Mouse (Mus musculus): ENCODE data around the gene Utp4.

DNA sequence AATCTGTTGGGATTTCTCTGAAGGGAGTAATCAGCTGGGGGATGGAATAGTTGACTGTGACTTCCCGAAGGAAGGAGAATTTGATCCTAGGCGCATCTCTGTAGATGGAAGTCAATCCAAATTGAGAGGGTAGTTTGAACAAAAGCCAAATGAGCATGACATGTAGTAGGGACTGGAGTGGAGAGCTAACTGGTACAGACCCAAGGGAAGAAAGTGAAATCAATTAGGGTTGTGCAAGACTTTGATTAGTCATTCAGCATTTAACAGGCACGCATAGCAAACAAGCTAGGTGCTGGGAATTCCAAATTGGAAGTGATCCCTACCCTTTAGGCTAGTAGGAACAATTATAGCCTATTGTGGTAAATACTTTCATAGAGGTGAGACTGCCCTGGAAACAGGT lies 48.4 kb downstream of the Utp4 start:
- TF ChIP-seq CTCF (IDR thresholded peaks at IDR 0.05; ENCODE audit: low read depth, low read length) (no peak), POLR2A (IDR thresholded peaks at IDR 0.05; ENCODE audit: extremely low read depth, insufficient read depth, low read length) (no peak)

All from liver, adult 2 months (tissue).